Mouse (Mus musculus) 416B (cell line): ENCODE results near the gene Lrfn1.

ENCODE experiments used
- DNase-seq: peaks from one replicate; pipeline ENCODE4 v3.0.0; 2011; ENCODE audit warnings: low read depth

Lrfn1 gene

DNA sequence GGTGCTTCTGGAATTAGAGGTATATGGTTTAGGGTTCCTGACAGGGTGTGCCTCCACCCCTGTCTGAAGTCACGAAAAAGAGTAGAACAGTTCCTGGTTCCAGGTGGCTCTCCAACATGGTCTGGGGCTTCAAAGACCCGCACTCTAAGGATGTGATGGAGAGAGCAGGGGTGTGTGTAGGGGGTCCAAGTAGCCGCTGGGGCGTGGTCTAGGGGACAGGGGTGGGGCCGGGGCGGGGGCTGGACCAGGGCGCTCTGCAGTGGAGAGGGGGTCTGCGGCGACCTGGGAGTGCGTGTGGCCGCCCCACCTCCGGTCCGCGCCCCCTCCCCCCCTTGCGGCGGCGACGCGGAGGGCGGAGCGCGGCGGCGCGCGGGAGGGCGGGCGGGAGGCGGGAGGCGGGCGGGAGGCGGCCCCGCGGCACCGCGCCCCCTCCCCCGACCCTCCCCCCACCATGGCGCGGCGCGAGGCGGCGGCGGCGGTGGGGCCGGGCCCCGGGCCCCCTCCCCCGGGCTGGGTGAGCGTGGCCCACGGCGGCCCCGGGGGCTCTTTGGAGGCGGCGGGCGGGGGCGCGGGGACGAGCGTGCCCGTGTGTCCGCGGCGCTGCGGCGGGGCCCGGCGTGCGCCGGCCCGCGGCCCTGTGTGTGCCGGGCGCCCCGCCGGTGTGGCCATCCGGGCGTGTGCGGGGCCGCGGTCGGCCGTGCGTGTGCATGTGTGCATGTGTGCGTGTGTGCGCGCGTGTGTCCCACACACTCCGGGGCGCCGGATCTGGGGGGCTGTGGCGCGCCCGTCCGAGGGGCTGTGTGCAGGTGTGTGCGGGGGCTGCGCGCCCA lies at the start of gene Lrfn1:
Gene Lrfn1, plus strand, starts transcription at position 450 of the 830 bp plus-strand sequence.
- no peak for DNase-seq

DNA sequence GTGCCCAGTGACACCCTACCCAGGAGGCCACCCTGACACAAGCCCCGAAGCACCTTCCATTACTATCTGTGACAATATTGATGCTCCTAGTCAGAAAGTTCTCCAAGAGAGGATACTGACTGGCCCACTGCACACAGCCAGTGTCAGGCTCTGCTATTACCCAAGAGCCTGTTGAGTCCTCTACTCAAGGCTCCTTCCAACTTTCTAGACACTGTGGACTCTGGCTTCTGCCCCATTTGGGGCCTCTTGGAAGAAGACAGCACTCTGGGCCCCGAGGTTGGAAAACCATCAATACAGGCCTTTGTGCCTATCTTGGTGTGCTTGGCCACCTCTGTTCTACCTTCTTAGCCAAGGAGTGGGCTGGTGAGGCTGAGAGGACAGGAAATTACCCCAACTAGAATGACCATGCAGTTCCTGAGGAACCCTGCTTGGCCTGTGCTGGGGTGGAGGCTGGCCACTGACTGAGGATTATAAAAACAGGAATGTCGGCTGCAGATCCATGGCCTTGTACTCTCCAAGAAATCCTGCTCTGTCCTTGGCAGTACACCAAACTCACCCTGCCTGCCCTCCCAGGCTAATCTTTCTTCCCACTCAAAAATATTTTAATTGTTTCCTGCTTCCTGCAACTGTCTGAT lies 40.8 kb upstream of the Lrfn1 start:
- DNase-seq: no peak

DNA sequence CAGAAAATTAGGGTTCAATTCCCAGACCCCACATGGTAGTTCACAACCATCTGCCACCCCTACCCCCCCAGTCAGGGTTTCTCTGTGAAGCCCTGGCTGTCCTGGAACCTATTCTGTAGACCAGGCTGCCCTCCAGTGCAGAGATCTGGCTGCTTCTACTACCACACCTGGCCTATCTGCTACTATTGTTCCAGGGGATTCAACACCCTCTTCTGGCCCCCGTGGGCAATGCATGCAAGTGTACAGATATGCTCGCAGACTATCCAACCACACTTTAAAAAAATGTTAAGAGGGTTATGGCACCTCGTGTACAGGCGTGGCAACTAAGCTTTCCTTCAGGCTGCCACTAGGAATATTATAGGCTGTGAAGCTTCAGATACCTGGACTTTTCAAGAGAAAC lies 39.0 kb upstream of the Lrfn1 start:
- DNase-seq: no peak

DNA sequence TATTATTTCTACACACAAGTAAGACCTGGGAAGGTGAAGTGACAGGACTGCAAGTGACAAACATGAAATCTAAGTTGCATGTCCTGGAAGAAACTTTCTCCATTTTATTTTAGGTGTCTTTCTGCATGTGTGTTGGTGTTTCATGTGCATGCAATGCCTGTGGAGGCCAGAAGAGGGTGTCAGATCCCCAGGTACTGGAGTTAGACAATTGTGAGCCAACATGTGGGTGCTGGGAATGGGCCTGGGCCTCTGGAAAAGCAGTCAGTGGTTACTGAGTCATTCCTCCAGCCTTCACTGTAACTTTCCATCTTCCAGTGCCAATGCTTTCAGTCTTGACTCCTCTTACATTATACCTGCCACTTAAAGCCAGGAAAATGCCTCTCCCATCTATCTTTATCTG lies 34.4 kb upstream of the Lrfn1 start:
- peak; percentile 31 for DNase-seq

DNA sequence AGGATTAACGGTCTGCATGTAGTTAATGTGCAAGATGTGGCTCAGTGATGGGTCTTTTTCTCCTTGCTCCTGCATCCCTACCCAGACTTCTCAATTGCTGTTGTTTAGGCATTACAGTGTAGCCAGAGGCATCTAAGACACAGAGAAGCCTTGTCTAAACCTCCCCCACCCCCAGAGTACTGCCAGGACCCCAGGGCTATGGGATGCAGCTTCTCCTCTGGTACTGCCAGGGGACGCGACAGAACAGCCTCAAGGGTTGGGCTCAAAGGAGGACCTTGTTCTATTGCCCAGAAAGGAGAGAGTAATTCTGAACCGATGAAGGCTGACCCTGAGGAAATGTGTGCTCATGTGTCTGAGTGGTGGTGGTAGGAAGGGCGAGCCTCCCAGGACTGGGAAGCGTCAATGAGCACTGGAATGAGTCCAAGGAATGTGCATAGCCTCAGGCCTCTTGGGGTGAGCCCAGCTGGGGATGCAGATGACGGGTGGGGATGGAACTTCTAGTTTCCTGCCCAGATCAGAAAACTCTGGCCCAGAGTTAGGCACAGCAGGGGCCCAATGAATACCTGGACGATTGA lies 33.6 kb upstream of the Lrfn1 start:
- DNase-seq: no peak

DNA sequence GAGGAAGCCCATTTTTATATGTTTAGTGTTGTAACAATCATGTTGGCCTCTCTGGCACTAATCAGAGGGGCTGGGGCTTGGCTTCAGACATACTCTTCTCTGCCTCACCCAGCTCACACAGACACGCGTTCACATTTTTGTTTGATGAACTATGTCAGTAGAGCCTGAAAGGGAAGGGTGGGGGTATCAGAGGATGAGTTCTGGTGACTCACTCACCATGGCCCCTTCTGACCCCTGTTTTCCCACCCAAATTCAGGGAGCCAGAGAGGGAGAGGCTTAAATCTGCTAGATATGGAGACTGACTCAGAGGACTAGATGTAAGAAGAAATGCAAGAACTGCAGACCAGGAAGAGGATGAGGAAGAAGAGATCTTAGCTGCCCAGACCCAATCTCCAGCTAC lies 32.4 kb upstream of the Lrfn1 start:
- DNase-seq: no peak

DNA sequence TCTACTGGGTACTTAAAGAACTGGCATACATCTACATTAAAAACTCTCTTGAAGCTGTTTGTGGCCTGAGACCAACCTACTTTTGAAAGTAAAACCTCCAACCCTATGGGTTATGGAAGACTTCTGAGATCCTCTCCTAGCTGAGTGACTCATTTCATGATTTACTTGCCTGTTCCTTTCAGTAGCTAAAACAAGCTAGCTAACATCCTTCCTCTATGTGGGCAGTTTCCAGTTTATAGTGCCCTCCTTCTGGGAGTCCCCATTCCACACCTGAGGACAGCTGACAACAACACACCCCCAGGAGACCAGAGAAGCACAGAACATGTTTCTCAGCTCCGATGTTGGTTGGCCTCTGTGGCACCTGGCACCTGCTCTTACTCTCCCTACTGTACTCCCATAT lies 28.8 kb upstream of the Lrfn1 start:
- no peak for DNase-seq

DNA sequence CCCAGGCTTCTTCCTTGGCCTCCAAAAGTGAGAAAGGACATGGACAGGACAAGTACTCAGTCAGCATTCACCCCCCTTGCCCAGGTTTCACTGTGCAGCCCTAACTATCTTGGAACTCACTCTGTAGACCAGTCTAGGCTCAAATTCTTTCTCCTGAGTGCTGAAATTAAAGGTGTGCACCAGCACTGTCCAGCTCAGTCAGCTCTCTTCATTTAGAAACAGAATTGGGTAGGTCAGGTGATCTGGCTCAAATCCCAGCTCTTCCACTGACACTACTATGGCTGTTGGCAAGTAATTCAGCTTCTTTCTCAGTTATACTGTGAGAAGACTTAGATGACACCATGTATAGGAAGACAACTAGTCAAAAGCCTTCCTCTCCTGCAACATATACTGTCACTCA lies 24.0 kb upstream of the Lrfn1 start:
- DNase-seq: no peak

DNA sequence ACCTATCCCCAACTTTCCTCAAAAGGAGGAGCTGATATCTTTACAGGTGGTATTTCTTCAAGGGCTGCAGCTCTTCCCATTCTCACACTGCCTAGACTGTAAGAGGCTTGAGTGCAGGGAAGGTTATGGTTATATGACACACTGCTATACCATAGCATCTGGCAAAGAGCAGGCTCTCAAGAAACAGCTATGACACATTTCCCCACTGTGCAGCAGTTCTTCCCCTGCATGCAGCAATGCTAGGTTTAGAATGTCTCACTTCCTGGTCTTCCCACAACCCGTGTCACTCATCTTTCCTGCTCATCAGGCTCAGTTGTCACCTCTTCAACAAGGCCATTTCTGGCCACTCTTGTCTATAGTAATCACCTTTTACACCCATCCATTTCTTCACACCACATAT lies 21.3 kb upstream of the Lrfn1 start:
- peak; percentile 84 for DNase-seq

DNA sequence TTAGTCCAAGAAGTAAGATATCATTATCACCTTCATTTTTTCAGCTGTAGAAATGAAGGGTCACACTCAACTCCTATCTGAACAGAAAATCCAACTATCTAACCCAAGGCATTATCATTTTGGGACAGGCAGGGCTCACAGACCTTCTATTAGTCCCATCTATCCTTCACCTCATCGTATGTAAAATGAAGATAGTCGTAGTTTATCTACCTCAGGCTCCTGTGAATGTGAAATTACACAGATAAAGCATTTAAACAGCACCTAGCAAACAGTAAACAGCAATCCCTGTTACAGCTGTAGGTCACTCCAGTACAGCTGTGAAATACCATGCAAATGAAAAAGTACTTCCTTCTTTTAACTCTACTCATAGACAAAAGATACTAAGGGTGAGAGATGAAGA lies 19.5 kb upstream of the Lrfn1 start:
- DNase-seq: no peak

DNA sequence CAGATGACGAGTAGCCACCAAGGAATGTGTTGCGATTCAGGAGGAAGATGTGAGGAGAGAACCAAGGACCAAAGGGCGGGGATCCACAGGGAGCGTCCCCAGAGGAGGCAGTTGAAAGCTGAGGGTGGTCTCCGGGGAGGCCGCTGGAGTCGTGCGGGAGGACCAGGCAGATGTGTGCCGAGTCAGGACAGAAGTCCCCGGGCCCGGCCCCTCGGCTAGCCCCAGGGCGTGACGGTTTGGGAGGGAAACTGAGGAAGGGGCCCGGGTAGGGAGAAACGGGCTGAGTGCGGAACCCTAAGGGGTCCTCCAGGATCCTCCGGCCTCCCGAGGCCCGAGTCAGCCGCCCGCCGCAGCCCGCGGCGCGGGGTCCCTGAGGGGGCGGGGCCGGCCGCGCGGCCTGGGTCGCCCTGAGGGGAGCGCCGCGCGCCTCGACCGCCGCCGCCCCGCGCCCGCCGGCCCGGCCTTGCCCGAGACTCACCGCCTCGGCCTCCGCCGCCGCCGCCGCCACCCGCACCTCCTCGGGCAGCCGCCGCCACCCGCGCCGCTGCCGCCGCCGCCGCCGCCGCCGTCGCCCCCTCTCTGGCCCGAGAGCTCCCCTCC lies 16.0 kb upstream of the Lrfn1 start:
- no peak for DNase-seq

DNA sequence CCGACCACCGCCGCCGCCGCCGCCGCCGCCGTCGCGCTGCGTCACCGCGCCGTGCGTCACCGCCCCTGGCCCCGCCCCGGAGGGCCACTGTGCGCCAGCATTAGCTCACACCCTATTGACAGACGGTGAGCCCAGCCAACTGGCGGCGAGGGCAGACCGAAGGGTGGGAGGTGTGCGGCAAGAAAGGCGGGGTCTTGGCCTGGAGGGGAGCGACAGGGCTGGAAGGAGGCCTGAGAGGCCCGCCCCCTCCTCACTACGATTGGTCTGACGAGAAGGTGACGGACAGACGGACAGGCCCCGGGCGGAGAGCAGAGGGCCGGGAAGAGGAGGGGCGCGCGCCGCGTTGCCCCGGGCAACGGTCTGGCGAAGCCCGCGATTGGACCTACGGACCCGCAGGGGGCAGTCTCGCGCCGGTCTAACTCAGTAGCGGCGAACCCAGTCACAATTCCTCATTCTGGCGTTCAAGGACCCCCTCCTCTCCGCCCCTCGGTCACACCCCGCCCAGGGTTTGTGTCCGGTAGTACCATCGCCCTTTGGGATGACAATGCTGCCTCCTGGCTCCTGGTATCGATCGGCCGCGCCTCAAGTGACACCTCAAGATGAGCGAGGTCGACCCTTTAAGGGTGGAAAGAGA lies 15.4 kb upstream of the Lrfn1 start:
- peak; percentile 100 for DNase-seq

DNA sequence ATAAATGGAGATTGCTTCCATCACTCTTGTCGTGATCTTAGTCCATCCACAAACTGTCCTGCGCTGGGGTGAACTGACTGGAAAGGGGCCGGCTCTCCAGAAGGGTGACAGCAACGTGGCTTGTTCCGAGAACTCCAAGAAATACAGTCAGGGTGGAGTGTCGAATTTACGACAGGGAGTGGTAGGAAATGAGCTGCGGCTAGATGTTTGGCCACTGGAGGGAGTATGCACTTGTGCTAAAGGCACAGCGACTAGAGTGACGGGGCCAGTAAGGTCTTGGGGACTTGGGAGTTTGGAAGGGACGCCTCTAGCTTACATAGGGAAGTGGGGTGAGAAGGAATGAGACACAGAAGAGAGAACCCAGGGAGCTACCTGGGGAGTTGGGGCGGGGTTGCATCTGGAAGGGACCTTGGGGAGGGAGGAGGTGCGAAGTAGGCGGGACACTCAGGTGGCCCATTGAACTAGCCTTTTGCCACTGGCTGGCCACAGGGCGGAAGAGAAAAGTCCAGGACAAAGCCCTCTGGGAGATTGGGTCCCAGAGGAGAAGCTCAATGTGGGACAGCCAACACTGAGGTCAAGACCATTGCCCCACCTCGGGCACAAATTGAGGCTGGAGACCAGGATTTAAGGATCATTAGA lies 14.7 kb upstream of the Lrfn1 start, which contains the start of gene Gmfg:
Gene Gmfg, plus strand, starts transcription at position 516 of the 639 bp plus-strand sequence.
- DNase-seq: peak; percentile 97

DNA sequence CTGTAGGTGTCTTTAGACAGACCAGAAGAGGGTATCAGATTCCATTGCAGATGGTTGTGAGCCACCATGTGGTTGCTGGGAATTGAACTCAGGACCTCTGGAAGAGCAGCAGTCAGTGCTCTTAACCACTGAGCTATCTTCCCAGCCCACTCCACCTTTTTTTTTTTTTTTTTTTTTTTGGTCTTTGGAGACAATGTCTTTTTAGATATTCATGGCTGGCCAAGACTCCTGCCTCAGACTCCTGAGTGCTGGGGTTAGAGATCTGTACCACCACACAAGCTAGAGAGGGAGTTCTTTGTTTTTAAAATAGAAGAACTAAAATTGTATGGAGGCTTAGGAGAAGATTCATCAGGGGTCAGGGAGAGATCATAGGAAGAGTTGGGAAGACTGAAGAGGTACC lies 13.8 kb upstream of the Lrfn1 start:
- DNase-seq: no peak

DNA sequence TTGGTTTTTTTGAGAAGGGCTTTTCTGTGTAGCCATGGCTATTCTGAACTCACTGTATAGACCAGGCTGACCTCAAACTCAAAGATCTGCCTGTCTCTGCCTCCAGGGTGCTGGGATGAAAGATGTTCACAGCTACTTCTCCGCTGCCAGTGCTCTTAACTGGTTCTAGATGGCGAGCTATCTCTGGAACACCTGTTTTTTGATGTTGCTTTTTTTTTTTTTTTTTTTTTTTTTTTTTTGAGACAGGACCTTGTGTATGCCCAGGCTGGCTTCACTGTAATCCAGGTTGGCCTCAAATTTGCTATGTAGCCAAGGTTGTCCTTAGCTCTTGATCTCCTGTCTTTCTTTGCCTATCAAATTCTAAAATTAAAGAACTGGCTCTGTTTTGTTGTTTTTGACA lies 13.0 kb upstream of the Lrfn1 start:
- DNase-seq: no peak

DNA sequence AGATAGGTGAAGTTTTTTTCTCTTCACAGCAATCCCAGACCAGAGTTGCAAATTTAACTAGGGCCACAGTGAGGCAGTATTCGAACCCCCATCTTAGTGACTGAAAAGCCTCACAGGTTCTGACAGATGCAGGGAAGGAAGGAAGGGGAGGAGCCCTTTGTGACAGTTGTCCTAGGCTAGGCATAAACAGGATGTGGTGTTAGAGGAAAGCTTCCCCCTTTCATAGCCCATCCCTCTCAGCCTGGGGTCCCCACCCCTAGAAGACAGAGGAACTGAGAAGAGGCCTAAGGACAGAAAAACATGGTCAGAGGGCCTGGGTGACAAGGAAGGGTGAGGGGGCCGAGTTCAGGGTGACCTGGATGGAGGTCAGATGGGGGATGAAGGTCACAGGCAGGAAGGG lies 11.0 kb upstream of the Lrfn1 start:
- DNase-seq: peak; percentile 95

DNA sequence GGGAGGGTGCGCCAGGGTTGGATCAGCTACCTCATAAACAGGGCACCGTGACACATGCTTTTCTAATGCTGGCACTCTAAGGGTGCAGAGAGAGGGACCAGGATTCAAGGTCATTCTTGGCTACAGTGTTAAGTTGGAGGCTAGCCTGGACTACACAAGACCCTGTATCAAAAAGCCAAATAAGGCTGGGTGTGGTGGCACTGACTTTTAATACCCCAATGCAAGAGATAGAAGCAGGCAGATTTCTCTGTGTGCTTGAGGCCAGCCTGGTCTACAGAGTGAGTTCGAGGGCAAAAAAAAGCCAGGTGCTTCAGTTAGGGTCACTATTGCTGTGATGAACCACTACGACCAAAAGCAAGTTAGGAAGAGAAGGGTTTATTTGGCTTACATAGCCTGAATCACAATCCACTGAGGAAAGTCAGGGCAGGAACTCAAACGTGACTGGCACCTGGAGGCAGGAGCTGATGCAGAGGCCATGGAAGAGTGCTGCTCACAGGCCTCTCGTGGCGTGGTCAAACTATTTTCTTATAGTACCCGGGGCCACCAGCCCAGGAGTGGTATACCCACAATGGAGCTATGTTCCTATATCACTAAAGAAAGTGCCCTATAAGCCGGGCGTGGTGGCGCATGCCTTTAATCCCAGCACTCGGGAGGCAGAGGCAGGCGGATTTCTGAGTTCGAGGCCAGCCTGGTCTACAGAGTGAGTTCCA lies 9.8 kb upstream of the Lrfn1 start:
- no peak for DNase-seq

DNA sequence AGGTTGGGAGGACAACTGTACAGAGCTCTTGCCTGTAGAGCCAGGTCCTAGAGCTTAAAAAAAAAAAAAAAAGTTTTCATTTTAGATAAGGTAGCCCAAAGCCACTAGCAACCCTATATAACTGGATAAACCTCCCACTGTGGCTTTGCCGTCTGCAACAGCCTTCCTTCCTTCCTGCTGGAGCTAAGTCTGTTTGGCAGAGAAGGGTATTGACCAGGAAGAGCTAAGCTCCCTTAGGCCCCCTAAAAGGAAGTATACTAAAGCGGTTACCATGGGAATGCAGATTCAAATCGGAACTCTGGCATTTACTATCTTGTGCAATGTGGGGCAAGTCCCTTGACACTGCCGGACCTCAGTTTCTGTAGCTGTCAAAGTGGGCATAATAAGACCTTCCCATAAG lies 9.1 kb upstream of the Lrfn1 start:
- peak; percentile 98 for DNase-seq

DNA sequence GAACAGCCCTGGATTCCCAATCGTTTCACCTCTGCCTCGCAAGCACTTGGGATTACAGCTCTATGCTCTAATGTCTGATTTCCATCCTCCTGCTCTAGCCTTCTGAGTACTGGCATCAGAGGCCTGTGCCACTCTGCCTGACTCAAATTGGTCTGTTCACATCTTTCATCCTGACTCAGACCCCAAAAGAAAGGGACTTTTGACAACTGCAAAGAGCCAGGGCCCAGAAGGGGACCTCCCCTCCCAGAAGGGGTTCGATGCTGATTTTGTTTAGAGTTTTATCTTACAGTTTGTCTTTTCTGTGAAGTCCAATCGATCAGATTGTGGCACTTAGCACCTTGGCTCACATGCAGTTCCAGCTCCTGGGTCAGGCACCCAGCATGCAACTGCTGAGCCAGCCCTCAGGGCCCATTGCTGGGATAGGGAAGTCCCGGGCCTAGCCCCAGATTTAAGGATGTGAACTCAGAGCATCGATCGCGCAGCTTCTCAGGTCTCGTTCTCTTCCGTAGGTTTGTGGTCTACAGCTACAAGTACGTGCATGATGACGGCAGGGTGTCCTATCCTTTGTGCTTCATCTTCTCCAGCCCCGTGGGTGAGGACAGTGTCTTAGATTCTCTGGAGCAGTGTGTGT lies 7.3 kb upstream of the Lrfn1 start:
- DNase-seq: no peak

DNA sequence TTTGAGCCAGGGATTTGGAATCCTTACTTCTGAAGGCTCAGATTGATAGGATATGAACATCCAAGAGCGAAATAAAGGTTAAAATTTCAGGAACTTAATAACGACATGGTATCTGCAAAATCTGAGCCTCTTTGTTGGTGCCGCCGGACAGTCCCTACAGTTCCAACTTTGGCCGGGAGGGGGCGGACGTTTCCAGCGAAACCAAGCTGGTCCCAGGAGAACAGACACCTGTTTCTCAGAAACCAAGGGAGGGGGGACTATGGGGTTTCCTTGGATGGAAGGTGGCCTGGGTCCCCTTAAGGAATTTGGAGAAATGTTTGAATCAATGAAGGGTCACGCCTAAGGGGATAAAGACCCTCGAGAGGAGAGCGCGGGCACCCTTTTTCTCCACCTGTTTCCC lies 5.3 kb upstream of the Lrfn1 start:
- peak; percentile 63 for DNase-seq
